Mouse (Mus musculus) cerebellum, adult 9-10 months (tissue): ENCODE data around the gene Vmp1.

ENCODE experiments used
- DNase-seq: peaks from one replicate; pipeline ENCODE4 v3.0.0; 2022

The Vmp1 gene

GRCm38 (mm10) chr11:86599378-86600208 lies 84.0 kb downstream of the Vmp1 start:
- DNase-seq: no peak

GRCm38 (mm10) chr11:86598572-86598971 lies 85.1 kb downstream of the Vmp1 start:
- no peak for DNase-seq

- no peak for DNase-seq
Measured at GRCm38 (mm10) chr11:86598154-86598553, 85.5 kb downstream of the Vmp1 start.

GRCm38 (mm10) chr11:86596976-86597375 lies 86.7 kb downstream of the Vmp1 start:
- no peak for DNase-seq

GRCm38 (mm10) chr11:86596187-86596960 lies 87.3 kb downstream of the Vmp1 start:
- no peak for DNase-seq

GRCm38 (mm10) chr11:86595366-86595765 lies 88.3 kb downstream of the Vmp1 start:
- no peak for DNase-seq

- DNase-seq: no peak
Measured at GRCm38 (mm10) chr11:86594188-86594876, 89.3 kb downstream of the Vmp1 start.

- no peak for DNase-seq
Measured at GRCm38 (mm10) chr11:86593443-86593842, 90.2 kb downstream of the Vmp1 start.

GRCm38 (mm10) chr11:86592993-86593392 lies 90.6 kb downstream of the Vmp1 start:
- no peak for DNase-seq

- DNase-seq: no peak
Measured at GRCm38 (mm10) chr11:86591931-86592616, 91.6 kb downstream of the Vmp1 start.

GRCm38 (mm10) chr11:86591301-86591845 lies 92.3 kb downstream of the Vmp1 start:
- no peak for DNase-seq

GRCm38 (mm10) chr11:86590579-86590978 lies 93.1 kb downstream of the Vmp1 start:
- no peak for DNase-seq

- no peak for DNase-seq
Measured at GRCm38 (mm10) chr11:86590066-86590465, 93.6 kb downstream of the Vmp1 start.

- DNase-seq: no peak
Measured at GRCm38 (mm10) chr11:86588583-86589298, 94.9 kb downstream of the Vmp1 start.

- DNase-seq: no peak
Measured at GRCm38 (mm10) chr11:86587830-86588229, 95.8 kb downstream of the Vmp1 start.

- DNase-seq: no peak
Measured at GRCm38 (mm10) chr11:86586868-86587792, 96.5 kb downstream of the Vmp1 start.

- no peak for DNase-seq
Measured at GRCm38 (mm10) chr11:86586177-86586867, 97.3 kb downstream of the Vmp1 start.

GRCm38 (mm10) chr11:86585598-86585984 lies 98.0 kb downstream of the Vmp1 start:
- DNase-seq: no peak

GRCm38 (mm10) chr11:86584898-86585597 lies 98.6 kb downstream of the Vmp1 start:
- DNase-seq: no peak
